Mouse (Mus musculus) thymus, postnatal 10 days (tissue): ENCODE data around the gene Arrdc2.

ENCODE experiments used
- DNase-seq, 2 experiments: peaks; one replicate each; pipeline ENCODE4 v3.0.0; 2021; ENCODE audit warnings: low spot score in 2 of 2

The Arrdc2 gene

GRCm38 (mm10) chr8:70808955-70809701 lies 30.4 kb downstream of the Arrdc2 start:
- DNase-seq: peak; percentile 75

GRCm38 (mm10) chr8:70808239-70808638 lies 31.3 kb downstream of the Arrdc2 start, which contains the start of gene Il12rb1:
TSS of gene Il12rb1 (plus strand) at chr8:70808449.
- peak in 1 of 2 experiments; percentile 46 for DNase-seq

- DNase-seq: no peak
Measured at GRCm38 (mm10) chr8:70807304-70807703, 32.2 kb downstream of the Arrdc2 start.

- DNase-seq: peak; percentile 77 to 83
Measured at GRCm38 (mm10) chr8:70806541-70806940, 33.0 kb downstream of the Arrdc2 start.

GRCm38 (mm10) chr8:70804481-70805206 lies 34.9 kb downstream of the Arrdc2 start, which contains the start of gene Mast3:
TSS of gene Mast3 (minus strand) at chr8:70805054.
- DNase-seq: peak; percentile 71 to 77

- DNase-seq: peak; percentile 81 to 86
Measured at GRCm38 (mm10) chr8:70803761-70804480, 35.6 kb downstream of the Arrdc2 start.

GRCm38 (mm10) chr8:70802786-70803510 lies 36.6 kb downstream of the Arrdc2 start:
- DNase-seq: no peak

- no peak for DNase-seq
Measured at GRCm38 (mm10) chr8:70801830-70802229, 37.7 kb downstream of the Arrdc2 start.

- DNase-seq: peak; percentile 67 to 72
Measured at GRCm38 (mm10) chr8:70801156-70801555, 38.4 kb downstream of the Arrdc2 start.

- DNase-seq: no peak
Measured at GRCm38 (mm10) chr8:70800648-70801047, 38.9 kb downstream of the Arrdc2 start.

GRCm38 (mm10) chr8:70798281-70798680 lies 41.2 kb downstream of the Arrdc2 start:
- DNase-seq: no peak

- peak; percentile 67 to 69 for DNase-seq
Measured at GRCm38 (mm10) chr8:70797081-70798070, 42.1 kb downstream of the Arrdc2 start.

- no peak for DNase-seq
Measured at GRCm38 (mm10) chr8:70796403-70797080, 43.0 kb downstream of the Arrdc2 start.

- no peak for DNase-seq
Measured at GRCm38 (mm10) chr8:70795370-70795769, 44.1 kb downstream of the Arrdc2 start.

GRCm38 (mm10) chr8:70794215-70794614 lies 45.3 kb downstream of the Arrdc2 start:
- DNase-seq: no peak

GRCm38 (mm10) chr8:70792700-70793099 lies 46.8 kb downstream of the Arrdc2 start:
- DNase-seq: peak in 1 of 2 experiments; percentile 58

GRCm38 (mm10) chr8:70791975-70792691 lies 47.4 kb downstream of the Arrdc2 start:
- DNase-seq: peak; percentile 98 to 100

- DNase-seq: peak; percentile 74 to 78
Measured at GRCm38 (mm10) chr8:70791294-70791701, 48.2 kb downstream of the Arrdc2 start.

GRCm38 (mm10) chr8:70790846-70791245 lies 48.7 kb downstream of the Arrdc2 start:
- no peak for DNase-seq
